Mouse (Mus musculus): Measurements from ENCODE around the gene Slc26a10. TPM values are rescaled to one million over a fixed set of nuclear protein-coding genes. Genes with fewer than 3 reads are reported as not detected.
A peak's percentile ranks its signal among the peaks of the same experiment; 100 is the strongest.
"Not testable (repeated sequence)": the region's sequence is repeated elsewhere in the genome, so short reads cannot be mapped to it uniquely, and the experiment has no call there.

Gene Slc26a10
- polyA plus RNA-seq, 1 experiment from 2014 or later: 3.3 TPM

GRCm38 (mm10) chr10:127165654-127166403 is 14.6 kb downstream of the Slc26a10 start:
- peaks cover 73% of the 10 kb centered on the region for H3K27me3 ChIP-seq
- H3K36me3 ChIP-seq: no peaks in the 10 kb centered on the region
- H3K27ac ChIP-seq: no peak overlapping the region
- H3K9ac ChIP-seq: peak overlapping the region; percentile 64
- H3K4me2 ChIP-seq: peak overlapping the region; percentile 100
- no peaks in the 10 kb centered on the region for H3K9me3 ChIP-seq (replicated peaks)
- peak overlapping the region; percentile 51 for H3K4me3 ChIP-seq (replicated peaks)
- peaks cover 38% of the 10 kb centered on the region for H3K4me1 ChIP-seq
- ATAC-seq (replicated peaks; ENCODE audit: low FRiP score): peak; percentile 48
- WGBS: under 1% methylated on average over 54 of the region's 56 CpGs

- H3K4me3 ChIP-seq (replicated peaks): peak overlapping the region; percentile 51
- peak overlapping the region; percentile 64 for H3K9ac ChIP-seq
- ATAC-seq (replicated peaks; ENCODE audit: low FRiP score): peak; percentile 64
- H3K4me1 ChIP-seq: peaks cover 33% of the 10 kb centered on the region
- no peaks in the 10 kb centered on the region for H3K9me3 ChIP-seq (replicated peaks)
- no peaks in the 10 kb centered on the region for H3K36me3 ChIP-seq
- WGBS: under 1% methylated on average over 42 of the region's 42 CpGs
- H3K4me2 ChIP-seq: peak overlapping the region; percentile 100
- H3K27me3 ChIP-seq: peaks cover 67% of the 10 kb centered on the region
- no peak overlapping the region; the same call in 1 of the 2 replicates for H3K27ac ChIP-seq
These were observed 15.1 kb downstream of the Slc26a10 start for GRCm38 (mm10) chr10:127165354-127165653.

GRCm38 (mm10) chr10:127164631-127165353 is 15.7 kb downstream of the Slc26a10 start, which contains the start of gene B4galnt1:
TSS of gene B4galnt1 (plus strand) at chr10:127165225.
- H3K36me3 ChIP-seq: no peaks in the 10 kb centered on the region
- H3K4me2 ChIP-seq: peak within 1 kb of the TSS; percentile 100
- peak within 1 kb of the TSS; percentile 51 for H3K4me3 ChIP-seq (replicated peaks)
- no peaks in the 10 kb centered on the region for H3K9me3 ChIP-seq (replicated peaks)
- 2% methylated on average over 52 of the region's 52 CpGs for WGBS
- H3K27ac ChIP-seq: no peak within 1 kb of the TSS; the same call in 1 of the 2 replicates
- peaks cover 28% of the 10 kb centered on the region for H3K4me1 ChIP-seq
- peaks cover 62% of the 10 kb centered on the region for H3K27me3 ChIP-seq
- peak; percentile 89 for ATAC-seq (replicated peaks; ENCODE audit: low FRiP score)
- H3K9ac ChIP-seq: peak within 1 kb of the TSS; percentile 64

- WGBS: 91% methylated on average over 4 of the region's 4 CpGs
- Histone ChIP-seq H3K27me3 (peaks cover 56% of the 10 kb centered on the region), H3K36me3 (no peaks in the 10 kb centered on the region), H3K9ac (no peak overlapping the region), H3K27ac (no peak overlapping the region), H3K4me3 (replicated peaks) (no peak overlapping the region), H3K9me3 (replicated peaks) (no peaks in the 10 kb centered on the region), H3K4me2 (peak overlapping the region; percentile 100; the same call in 1 of the 2 replicates), H3K4me1 (peaks cover 26% of the 10 kb centered on the region)
- no peak for ATAC-seq (replicated peaks; ENCODE audit: low FRiP score)
These were observed 16.3 kb downstream of the Slc26a10 start for GRCm38 (mm10) chr10:127164190-127164589.

- H3K9me3 ChIP-seq (replicated peaks); H3K4me2 ChIP-seq; ATAC-seq (replicated peaks; ENCODE audit: low FRiP score); H3K4me3 ChIP-seq (replicated peaks); H3K36me3 ChIP-seq; H3K9ac ChIP-seq; H3K27ac ChIP-seq: not testable (repeated sequence)
- Histone ChIP-seq H3K4me1 (peaks cover 26% of the 10 kb centered on the region), H3K27me3 (peaks cover 42% of the 10 kb centered on the region)
- WGBS: 56% methylated on average over 7 of the region's 7 CpGs
These were observed 17.6 kb downstream of the Slc26a10 start for GRCm38 (mm10) chr10:127162771-127163261.

GRCm38 (mm10) chr10:127160728-127161127 is 19.7 kb downstream of the Slc26a10 start:
- Histone ChIP-seq H3K27me3 (peaks cover 22% of the 10 kb centered on the region), H3K9ac (no peak overlapping the region), H3K36me3 (no peaks in the 10 kb centered on the region), H3K4me1 (peaks cover 15% of the 10 kb centered on the region), H3K9me3 (replicated peaks) (no peaks in the 10 kb centered on the region), H3K4me2 (no peak overlapping the region), H3K27ac (no peak overlapping the region), H3K4me3 (replicated peaks) (no peak overlapping the region)
- no peak for ATAC-seq (replicated peaks; ENCODE audit: low FRiP score)
- 79% methylated on average over 3 of the region's 3 CpGs for WGBS

- H3K9ac ChIP-seq: no peak overlapping the region
- no peak overlapping the region for H3K27ac ChIP-seq
- no peaks in the 10 kb centered on the region for H3K36me3 ChIP-seq
- ATAC-seq (replicated peaks; ENCODE audit: low FRiP score): no peak
- 81% methylated on average over 9 of the region's 9 CpGs for WGBS
- H3K4me2 ChIP-seq: no peak overlapping the region
- H3K4me1 ChIP-seq: peaks cover 8% of the 10 kb centered on the region
- no peaks in the 10 kb centered on the region for H3K9me3 ChIP-seq (replicated peaks)
- no peak overlapping the region for H3K4me3 ChIP-seq (replicated peaks)
- H3K27me3 ChIP-seq: peaks cover 15% of the 10 kb centered on the region
These were observed 20.4 kb downstream of the Slc26a10 start for GRCm38 (mm10) chr10:127160081-127160480.

GRCm38 (mm10) chr10:127158471-127158870 is 22.0 kb downstream of the Slc26a10 start:
- Histone ChIP-seq H3K4me3 (replicated peaks) (no peak overlapping the region), H3K4me2 (no peak overlapping the region), H3K36me3 (no peaks in the 10 kb centered on the region), H3K9me3 (replicated peaks) (no peaks in the 10 kb centered on the region), H3K9ac (no peak overlapping the region), H3K27me3 (peaks cover 6% of the 10 kb centered on the region), H3K4me1 (peaks cover 8% of the 10 kb centered on the region), H3K27ac (no peak overlapping the region)
- ATAC-seq (replicated peaks; ENCODE audit: low FRiP score): no peak
- 76% methylated on average over 3 of the region's 3 CpGs for WGBS

- 71% methylated on average over 1 of the region's 1 CpGs for WGBS
- Histone ChIP-seq H3K27me3 (no peaks in the 10 kb centered on the region), H3K4me1 (peaks cover 8% of the 10 kb centered on the region), H3K36me3 (no peaks in the 10 kb centered on the region), H3K4me3 (replicated peaks) (no peak overlapping the region), H3K9me3 (replicated peaks) (no peaks in the 10 kb centered on the region), H3K27ac (no peak overlapping the region), H3K4me2 (no peak overlapping the region), H3K9ac (no peak overlapping the region)
- ATAC-seq (replicated peaks; ENCODE audit: low FRiP score): no peak
These were observed 23.9 kb downstream of the Slc26a10 start for GRCm38 (mm10) chr10:127156511-127156910.

- peaks cover 8% of the 10 kb centered on the region for H3K4me1 ChIP-seq
- H3K9me3 ChIP-seq (replicated peaks): no peaks in the 10 kb centered on the region
- H3K27me3 ChIP-seq: no peaks in the 10 kb centered on the region
- WGBS: 77% methylated on average over 1 of the region's 1 CpGs
- H3K9ac ChIP-seq: no peak overlapping the region
- no peaks in the 10 kb centered on the region for H3K36me3 ChIP-seq
- ATAC-seq (replicated peaks; ENCODE audit: low FRiP score): no peak
- no peak overlapping the region for H3K4me2 ChIP-seq
- H3K27ac ChIP-seq: 0 out of 2 replicates have a peak overlapping the region, but pooled peaks have one; percentile 81
- H3K4me3 ChIP-seq (replicated peaks): no peak overlapping the region
These were observed 24.4 kb downstream of the Slc26a10 start for GRCm38 (mm10) chr10:127156089-127156488.

- H3K4me2 ChIP-seq: no peak overlapping the region
- WGBS: 67% methylated on average over 5 of the region's 5 CpGs
- no peak overlapping the region for H3K4me3 ChIP-seq (replicated peaks)
- H3K27me3 ChIP-seq: no peaks in the 10 kb centered on the region
- H3K36me3 ChIP-seq: no peaks in the 10 kb centered on the region
- ATAC-seq (replicated peaks; ENCODE audit: low FRiP score): peak; percentile 50
- no peak overlapping the region for H3K9ac ChIP-seq
- no peaks in the 10 kb centered on the region for H3K9me3 ChIP-seq (replicated peaks)
- peaks cover 8% of the 10 kb centered on the region for H3K4me1 ChIP-seq
- peak overlapping the region; percentile 81 for H3K27ac ChIP-seq
These were observed 25.8 kb downstream of the Slc26a10 start for GRCm38 (mm10) chr10:127154652-127155051.

- Histone ChIP-seq H3K36me3 (no peaks in the 10 kb centered on the region), H3K4me3 (replicated peaks) (no peak overlapping the region), H3K9me3 (replicated peaks) (no peaks in the 10 kb centered on the region), H3K27ac (peak overlapping the region; percentile 81), H3K4me1 (peaks cover 8% of the 10 kb centered on the region), H3K27me3 (no peaks in the 10 kb centered on the region), H3K4me2 (no peak overlapping the region), H3K9ac (no peak overlapping the region)
- peak; percentile 69 for ATAC-seq (replicated peaks; ENCODE audit: low FRiP score)
- WGBS: 59% methylated on average over 2 of the region's 2 CpGs
These were observed 26.2 kb downstream of the Slc26a10 start for GRCm38 (mm10) chr10:127154241-127154640.

Measured in kidney, embryonic 15.5 days (tissue).